Mouse (Mus musculus): ENCODE measurements around the gene C130026I21Rik.
"Not testable (repeated sequence)": the region's sequence is repeated elsewhere in the genome, so short reads cannot be mapped to it uniquely, and the experiment has no call there.

Gene C130026I21Rik

GRCm38 (mm10) chr1:85121841-85122240 lies 148.5 kb downstream of the C130026I21Rik start:
- DNase-seq (ENCODE audit: low read depth, low spot score), result not testable (repeated sequence)

DNA sequence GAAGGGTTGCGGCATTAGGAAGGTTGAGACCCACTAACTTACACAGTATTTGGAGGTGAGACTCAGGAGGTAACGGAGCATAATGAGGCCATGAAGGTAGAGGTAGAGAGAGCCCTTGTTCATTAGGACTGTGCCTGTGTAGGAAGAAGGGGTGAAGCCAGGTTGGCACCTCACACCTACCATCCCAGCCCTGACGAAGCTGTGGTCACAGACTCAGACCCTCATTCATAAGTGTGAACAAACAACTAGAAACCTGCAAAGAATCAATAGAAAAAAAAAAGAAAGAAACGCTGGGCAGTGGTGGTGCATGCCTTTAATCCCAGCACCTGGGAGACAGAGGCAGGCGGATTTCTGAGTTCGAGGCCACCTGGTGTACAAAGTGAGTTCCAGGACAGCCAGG lies 152.0 kb downstream of the C130026I21Rik start:
- DNase-seq (ENCODE audit: low read depth, low spot score), result not testable (repeated sequence)

DNA sequence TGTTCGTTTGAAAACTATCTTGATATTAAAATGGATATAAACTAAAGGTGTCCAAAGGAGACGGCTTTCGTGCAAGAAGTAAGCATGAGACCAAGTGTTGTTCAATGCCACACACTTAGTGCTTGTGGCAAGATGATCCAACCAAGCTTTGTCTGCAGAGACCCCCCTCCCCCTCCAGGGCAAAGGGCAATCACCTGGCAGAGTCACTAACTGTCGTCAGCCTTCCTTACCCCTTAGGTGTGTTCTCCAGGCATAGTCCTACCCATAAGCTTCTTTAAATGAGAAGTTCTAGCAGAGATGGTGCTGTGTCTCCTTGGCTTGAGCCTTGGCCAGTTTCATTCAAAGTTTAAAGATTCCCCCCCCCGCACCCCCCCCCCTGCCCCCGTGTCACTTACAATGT lies 152.8 kb downstream of the C130026I21Rik start:
- DNase-seq (ENCODE audit: low read depth, low spot score), result not testable (repeated sequence)

- DNase-seq (ENCODE audit: low read depth, low spot score), result not testable (repeated sequence)
Observed at GRCm38 (mm10) chr1:85114666-85115402, 155.5 kb downstream of the C130026I21Rik start.

- peak; percentile 2 for DNase-seq (ENCODE audit: low read depth, low spot score)
Observed at GRCm38 (mm10) chr1:85114078-85114477, 156.3 kb downstream of the C130026I21Rik start.

DNA sequence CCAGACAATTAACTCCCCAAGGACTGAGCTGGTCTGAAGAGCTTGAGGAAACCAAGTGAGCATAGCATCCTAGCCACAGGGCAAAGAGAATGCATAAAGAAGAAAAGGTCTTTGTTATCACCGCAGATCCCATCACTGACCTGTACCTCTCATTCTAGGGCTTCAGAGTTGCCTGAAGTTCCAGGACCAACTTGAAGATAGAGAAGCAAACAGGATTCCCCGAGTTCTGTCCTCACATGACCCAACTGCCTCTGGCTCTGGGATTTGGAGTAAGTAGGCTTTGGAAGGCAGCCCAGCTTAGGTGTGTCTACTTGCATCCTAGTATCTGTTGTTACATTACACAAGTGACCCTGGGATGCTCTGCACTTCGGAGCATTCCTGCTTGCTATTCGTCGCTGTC lies 157.5 kb downstream of the C130026I21Rik start:
- DNase-seq (ENCODE audit: low read depth, low spot score), result not testable (repeated sequence)

DNA sequence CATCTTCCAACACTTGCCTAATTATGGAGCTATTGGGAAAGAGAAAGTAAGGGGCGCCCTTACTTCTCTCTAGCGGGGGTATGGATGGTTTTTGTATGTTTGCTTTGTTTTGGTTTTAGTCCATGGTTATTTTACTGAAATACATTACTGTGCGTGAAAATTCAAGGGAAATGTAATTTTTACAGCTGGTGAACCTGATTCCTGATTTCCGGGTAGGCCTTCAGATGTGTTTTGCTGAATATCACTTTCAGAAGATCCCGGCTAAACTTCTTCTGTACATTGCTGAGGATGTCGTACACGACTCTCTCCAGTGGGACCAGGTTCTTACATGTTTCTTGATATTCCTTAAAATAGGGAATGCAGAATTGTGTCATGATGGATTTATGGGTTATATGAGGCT lies 158.1 kb downstream of the C130026I21Rik start:
- not testable (repeated sequence) for DNase-seq (ENCODE audit: low read depth, low spot score)

DNA sequence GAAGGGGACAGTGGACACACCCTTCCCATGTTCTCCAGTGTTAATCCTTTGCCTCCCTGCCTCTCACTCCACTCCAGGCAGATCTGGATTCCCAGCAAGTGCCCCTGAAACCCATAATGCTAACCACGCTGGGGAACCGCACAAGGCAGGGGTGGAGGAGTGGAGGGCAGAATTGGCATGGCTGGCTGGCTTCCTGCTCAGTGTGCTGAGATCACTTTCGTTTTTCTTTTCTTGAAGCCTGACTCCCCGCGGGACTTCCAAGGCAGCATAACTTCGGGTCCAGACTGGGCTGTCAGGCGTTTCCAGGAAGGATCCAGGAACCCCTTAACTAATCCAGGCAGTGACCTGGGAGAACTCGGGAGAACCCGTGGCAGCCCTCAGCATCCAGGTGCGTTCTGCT lies 158.8 kb downstream of the C130026I21Rik start:
- peak; percentile 34 for DNase-seq (ENCODE audit: low read depth, low spot score)

- DNase-seq (ENCODE audit: low read depth, low spot score), result not testable (repeated sequence)
Observed at GRCm38 (mm10) chr1:85110876-85111275, 159.5 kb downstream of the C130026I21Rik start.

DNA sequence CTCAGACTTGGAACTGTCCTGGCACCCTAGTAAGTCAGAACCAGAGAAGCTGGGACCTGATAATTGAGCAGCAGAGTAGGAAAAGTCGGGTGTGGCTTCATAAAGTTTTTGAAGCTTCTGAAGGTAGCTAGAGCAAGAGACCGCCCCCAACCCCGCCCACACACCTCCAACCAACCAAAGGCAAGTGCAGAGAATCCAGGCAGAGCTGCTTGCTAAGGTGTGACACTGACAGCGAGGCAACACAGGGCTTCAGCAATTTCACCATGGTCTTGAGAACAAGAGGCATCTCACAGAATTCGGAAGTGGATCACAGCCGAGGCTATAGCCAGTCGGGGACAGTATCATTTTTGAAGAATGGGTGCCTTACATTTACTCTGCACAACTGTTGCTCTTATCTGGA lies 160.6 kb downstream of the C130026I21Rik start, which contains the start of gene A530032D15Rik:
A530032D15Rik (minus strand) TSS at position 101 of the 400 bp plus-strand sequence.
- not testable (repeated sequence) for DNase-seq (ENCODE audit: low read depth, low spot score)

DNA sequence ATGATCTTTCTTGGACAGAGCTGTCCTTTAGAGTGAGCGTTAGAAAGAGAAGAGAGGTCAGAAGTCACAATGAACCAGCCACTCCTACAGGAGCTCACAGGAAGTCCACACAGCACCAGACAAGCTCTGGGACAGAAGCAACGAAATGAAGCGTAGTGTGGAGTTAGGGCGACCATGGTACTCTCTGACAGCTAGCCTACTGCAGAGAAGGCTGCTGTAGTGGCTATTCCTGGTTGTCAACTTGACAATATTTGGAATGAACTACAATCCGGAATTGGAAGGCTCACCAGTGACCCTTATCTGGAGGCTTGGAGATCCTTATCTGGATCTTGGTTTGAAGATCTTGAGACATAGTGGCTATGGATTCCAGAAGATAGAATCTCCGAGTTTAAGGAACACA lies 164.4 kb downstream of the C130026I21Rik start:
- not testable (repeated sequence) for DNase-seq (ENCODE audit: low read depth, low spot score)

GRCm38 (mm10) chr1:85105336-85105735 lies 165.0 kb downstream of the C130026I21Rik start:
- not testable (repeated sequence) for DNase-seq (ENCODE audit: low read depth, low spot score)

- DNase-seq (ENCODE audit: low read depth, low spot score), result not testable (repeated sequence)
Observed at GRCm38 (mm10) chr1:85101754-85102153, 168.6 kb downstream of the C130026I21Rik start.

DNA sequence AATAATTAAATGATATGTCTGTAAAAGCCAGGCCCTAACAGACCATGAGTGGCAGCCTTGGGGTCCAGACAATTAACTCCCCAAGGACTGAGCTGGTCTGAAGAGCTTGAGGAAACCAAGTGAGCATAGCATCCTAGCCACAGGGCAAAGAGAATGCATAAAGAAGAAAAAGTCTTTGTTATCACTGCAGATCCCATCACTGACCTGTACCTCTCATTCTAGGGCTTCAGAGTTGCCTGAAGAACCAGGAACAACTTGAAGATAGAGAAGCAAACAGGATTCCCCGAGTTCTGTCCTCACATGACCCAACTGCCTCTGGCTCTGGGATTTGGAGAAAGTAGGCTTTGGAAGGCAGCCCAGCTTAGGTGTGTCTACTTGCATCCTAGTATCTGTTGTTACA lies 170.5 kb downstream of the C130026I21Rik start, which contains the start of gene Gm10553:
Gm10553 (plus strand) TSS at position 301 of the 400 bp plus-strand sequence.
- not testable (repeated sequence) for DNase-seq (ENCODE audit: low read depth, low spot score)

GRCm38 (mm10) chr1:85099081-85099480 lies 171.3 kb downstream of the C130026I21Rik start:
- not testable (repeated sequence) for DNase-seq (ENCODE audit: low read depth, low spot score)

DNA sequence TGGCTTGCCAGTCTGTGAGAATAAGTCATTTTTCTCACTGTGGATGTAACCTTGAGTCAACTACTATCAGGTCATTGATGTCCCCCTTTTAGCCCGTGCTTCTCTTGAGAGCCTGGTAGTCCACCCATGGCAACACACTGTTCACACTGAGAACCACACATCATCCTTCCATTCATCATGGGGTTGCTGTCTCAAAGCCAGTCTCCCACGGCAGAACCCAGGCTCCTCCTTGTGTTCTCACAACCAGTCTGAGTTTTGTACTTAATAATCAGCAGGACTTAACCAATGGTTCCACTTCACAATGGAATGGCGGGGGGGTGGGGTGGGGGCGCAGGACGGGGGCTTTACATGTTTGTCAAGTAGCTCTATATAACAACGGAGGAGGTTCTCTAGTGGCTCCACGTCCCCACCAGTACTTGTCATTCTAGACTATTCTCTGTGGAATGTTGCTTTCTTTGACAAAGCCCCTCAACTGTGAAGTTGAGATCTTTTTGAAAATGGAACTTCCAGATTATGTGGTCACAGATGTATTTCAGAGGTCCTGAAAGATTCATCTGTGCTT lies 177.3 kb downstream of the C130026I21Rik start:
- DNase-seq (ENCODE audit: low read depth, low spot score), result not testable (repeated sequence)

- not testable (repeated sequence) for DNase-seq (ENCODE audit: low read depth, low spot score)
Observed at GRCm38 (mm10) chr1:85092169-85092568, 178.2 kb downstream of the C130026I21Rik start.

DNA sequence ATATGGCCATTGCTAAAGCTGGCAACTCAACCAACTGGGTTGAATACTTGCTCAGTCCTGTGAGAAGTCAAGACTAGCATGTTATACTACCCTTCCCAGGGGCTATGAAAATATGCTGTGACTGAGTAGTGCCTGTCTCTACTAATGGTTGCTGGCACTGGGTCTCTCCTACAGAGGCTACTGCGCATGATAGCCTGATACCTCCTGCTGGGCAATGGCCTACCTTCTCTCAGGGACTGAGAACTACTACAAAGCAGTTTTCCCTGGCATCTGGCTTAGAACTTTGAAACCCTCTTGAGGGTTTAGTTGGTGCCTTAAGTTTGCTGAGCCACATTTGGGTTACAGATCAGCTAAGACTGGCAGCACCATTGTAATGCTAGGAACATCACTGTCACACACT lies 184.2 kb downstream of the C130026I21Rik start:
- DNase-seq (ENCODE audit: low read depth, low spot score), result not testable (repeated sequence)

DNA sequence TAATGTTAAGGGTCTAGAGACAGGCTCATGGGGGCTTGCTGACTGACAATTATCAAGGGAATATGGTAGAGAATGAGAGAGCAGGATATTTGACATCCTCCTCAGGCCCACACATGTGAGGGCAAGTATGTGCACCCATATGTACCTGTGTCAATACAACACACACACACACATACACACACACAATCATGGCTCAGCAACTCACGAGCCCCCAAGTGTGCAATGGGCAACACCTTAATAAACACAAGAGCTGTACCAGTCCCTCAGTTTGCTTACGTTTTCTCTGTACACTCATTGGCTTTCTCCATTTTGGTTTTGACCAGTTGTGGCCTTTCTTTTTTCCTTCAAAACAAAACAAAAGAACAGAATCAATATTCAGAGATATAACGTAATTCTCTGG lies 185.6 kb downstream of the C130026I21Rik start:
- not testable (repeated sequence) for DNase-seq (ENCODE audit: low read depth, low spot score)

GRCm38 (mm10) chr1:85073099-85073498 lies 197.3 kb downstream of the C130026I21Rik start:
- not testable (repeated sequence) for DNase-seq (ENCODE audit: low read depth, low spot score)

DNA sequence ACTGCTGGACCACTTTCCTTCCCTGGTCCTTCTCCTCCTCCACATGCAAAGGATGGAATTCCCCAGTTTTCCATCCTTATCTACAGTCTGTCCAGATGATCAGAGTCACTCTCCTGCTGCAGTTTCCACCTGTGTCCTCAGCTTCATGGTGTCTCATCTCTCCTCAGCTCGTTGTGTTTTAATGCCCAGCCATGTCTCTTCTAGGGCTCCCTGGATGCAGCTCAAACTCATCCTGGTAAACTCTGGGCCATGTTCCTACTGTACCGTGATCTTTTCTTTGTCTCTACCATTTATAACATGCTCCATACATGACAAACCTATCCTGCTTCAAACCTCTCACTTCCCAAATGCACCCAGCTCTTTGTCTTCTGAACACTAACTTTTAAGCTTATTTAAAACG lies 198.7 kb downstream of the C130026I21Rik start:
- DNase-seq (ENCODE audit: low read depth, low spot score), result not testable (repeated sequence)

DNA sequence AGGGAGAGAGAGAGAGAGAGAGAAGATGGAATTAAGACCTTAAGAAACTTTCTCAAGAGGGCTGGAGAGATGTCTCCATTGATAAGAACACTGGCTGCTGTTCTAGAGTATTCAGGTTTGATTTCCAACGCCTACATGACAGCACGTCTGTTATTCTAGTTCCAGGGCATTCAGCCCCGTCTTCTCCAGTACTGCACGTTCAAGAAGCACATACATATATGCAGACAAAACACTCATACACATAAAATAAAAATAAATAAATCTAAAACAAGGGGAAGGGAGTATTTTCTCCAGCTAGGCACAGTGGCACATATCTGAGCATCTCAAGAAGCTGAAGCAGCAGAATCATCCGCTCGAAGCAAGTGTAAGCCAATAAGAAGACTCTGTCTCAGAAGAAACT lies 234.6 kb downstream of the C130026I21Rik start:
- not testable (repeated sequence) for DNase-seq (ENCODE audit: low read depth, low spot score)

- not testable (repeated sequence) for DNase-seq (ENCODE audit: low read depth, low spot score)
Observed at GRCm38 (mm10) chr1:85034394-85034793, 236.0 kb downstream of the C130026I21Rik start.
